Mouse (Mus musculus): Measurements from ENCODE around the gene Ccr10. TPM values are rescaled to one million over a fixed set of nuclear protein-coding genes. Genes with fewer than 3 reads are reported as not detected.

Ccr10 gene
- total and polyA plus RNA-seq, 3 experiments, result not detected

DNA sequence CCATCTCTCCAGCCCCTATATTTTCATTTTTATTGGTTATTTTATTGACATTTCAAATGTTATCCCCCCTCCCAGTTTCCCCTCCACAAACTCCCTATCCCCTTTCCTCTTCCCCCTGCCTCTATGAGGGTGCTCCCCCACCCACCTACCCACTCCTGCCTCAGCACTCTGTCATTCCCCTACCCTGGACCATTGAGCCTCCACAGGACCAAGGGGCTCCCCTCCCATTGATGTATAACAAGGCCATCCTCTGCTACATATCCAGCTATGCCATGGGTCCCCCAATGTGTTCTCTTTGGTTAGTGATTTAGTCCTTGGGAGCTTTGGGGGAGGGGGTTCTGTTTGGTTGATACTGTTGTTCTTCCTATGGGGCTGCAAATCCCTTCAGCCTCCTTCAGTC is 20.6 kb downstream of the Ccr10 start:
- TF ChIP-seq POLR2A (IDR thresholded peaks at IDR 0.05; ENCODE audit: control insufficient read depth in 1 of 2, insufficient read depth in 1 of 2, low read depth in 1 of 2, low read length in 2 of 2, poor library complexity in 1 of 2) (no peak), MEF2A (IDR thresholded peaks at IDR 0.05; ENCODE audit: extremely low read depth, insufficient replicate concordance, low read depth, low read length, poor library complexity, severe bottlenecking) (no peak), HCFC1 (IDR thresholded peaks at IDR 0.05; ENCODE audit: low read depth, low read length) (no peak), USF2 (IDR thresholded peaks at IDR 0.05; ENCODE audit: borderline replicate concordance in 1 of 2, insufficient read depth in 1 of 2, low read depth in 1 of 2, low read length in 2 of 2) (no peak), CHD1 (IDR thresholded peaks at IDR 0.05; ENCODE audit: low read depth, low read length) (no peak)
- Histone ChIP-seq H3K79me2 (ENCODE audit: control insufficient read depth, insufficient read depth, low read length, poor library complexity) (no peaks in the 10 kb centered on the region), H3K4me1 (ENCODE audit: control insufficient read depth in 1 of 2, insufficient read depth in 2 of 2, low read length in 2 of 2) (peaks cover 0 to under 1% of the 10 kb centered on the region in 2 experiments; a peak in 1 of 4 replicates), H3K27me3 (ENCODE audit: control insufficient read depth in 1 of 2, insufficient read depth in 2 of 2, low read length in 2 of 2) (peaks cover 1 to 3% of the 10 kb centered on the region in 2 experiments; a peak in 2 of 4 replicates), H3K27ac (ENCODE audit: control insufficient read depth, low read depth, low read length) (no peak overlapping the region), H3K9ac (ENCODE audit: control insufficient read depth, low read depth, low read length, poor library complexity, severe bottlenecking) (no peak overlapping the region), H3K9me3 (replicated peaks; ENCODE audit: insufficient read depth, low read length) (no peaks in the 10 kb centered on the region), H3K36me3 (ENCODE audit: control insufficient read depth in 1 of 2, insufficient read depth in 2 of 2, low read length in 2 of 2) (no peaks in the 10 kb centered on the region; a peak in 1 of 4 replicates), H3K4me3 (ENCODE audit: control insufficient read depth in 1 of 2, insufficient read depth in 1 of 2, low read depth in 2 of 2, low read length in 2 of 2) (no peak overlapping the region)
- no peak for DNase-seq (ENCODE audit: low read depth, low spot score)

DNA sequence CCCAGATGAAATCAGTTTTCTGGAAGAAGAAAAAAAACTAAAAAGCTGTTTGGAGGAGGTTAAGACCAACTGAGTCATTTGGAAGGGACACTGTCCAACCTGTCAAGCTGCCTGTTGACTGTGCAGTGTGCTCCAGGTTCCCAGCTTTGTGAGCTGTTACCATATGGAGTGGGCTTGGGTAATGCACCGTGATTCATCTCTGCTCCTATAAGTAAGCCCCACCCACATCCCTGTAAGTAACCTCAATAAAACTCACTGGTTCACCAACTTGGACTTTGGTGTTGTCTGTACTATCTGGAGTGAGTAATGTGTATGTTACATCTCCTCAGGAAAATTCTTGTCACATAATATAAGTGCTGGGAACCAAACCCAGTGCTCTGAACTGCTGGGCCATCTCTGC is 22.4 kb downstream of the Ccr10 start:
- peaks cover 0 to 2% of the 10 kb centered on the region in 2 experiments; a peak in 2 of 4 replicates for H3K27me3 ChIP-seq (ENCODE audit: control insufficient read depth in 1 of 2, insufficient read depth in 2 of 2, low read length in 2 of 2)
- no peaks in the 10 kb centered on the region for H3K9me3 ChIP-seq (replicated peaks; ENCODE audit: insufficient read depth, low read length)
- H3K79me2 ChIP-seq (ENCODE audit: control insufficient read depth, insufficient read depth, low read length, poor library complexity), result no peaks in the 10 kb centered on the region
- H3K27ac ChIP-seq (ENCODE audit: control insufficient read depth, low read depth, low read length), result no peak overlapping the region
- TF ChIP-seq USF1 (IDR thresholded peaks at IDR 0.05; ENCODE audit: low read depth, low read length) (no peak), MAFK (IDR thresholded peaks at IDR 0.05; ENCODE audit: borderline replicate concordance, low read depth, low read length) (no peak), GABPA (IDR thresholded peaks at IDR 0.05; ENCODE audit: low read depth, low read length) (no peak), TBP (IDR thresholded peaks at IDR 0.05; ENCODE audit: low read depth, low read length) (no peak), POLR2AphosphoS2 (IDR thresholded peaks at IDR 0.05; ENCODE audit: low read length) (no peak), USF2 (IDR thresholded peaks at IDR 0.05; ENCODE audit: borderline replicate concordance in 1 of 2, insufficient read depth in 1 of 2, low read depth in 1 of 2, low read length in 2 of 2) (no peak), SIN3A (IDR thresholded peaks at IDR 0.05; ENCODE audit: low read length) (no peak), RAD21 (IDR thresholded peaks at IDR 0.05; ENCODE audit: low read depth, low read length) (no peak), RCOR1 (IDR thresholded peaks at IDR 0.05; ENCODE audit: low read depth, low read length) (no peak), POLR2AphosphoS5 (IDR thresholded peaks at IDR 0.05; ENCODE audit: borderline replicate concordance, low read depth, low read length) (no peak), ELF1 (IDR thresholded peaks at IDR 0.05; ENCODE audit: low read depth, low read length) (no peak), ZMIZ1 (IDR thresholded peaks at IDR 0.05; ENCODE audit: low read depth, low read length) (no peak), NELFE (IDR thresholded peaks at IDR 0.05; ENCODE audit: low read depth, low read length) (no peak), GATA1 (IDR thresholded peaks at IDR 0.05; ENCODE audit: low read depth, low read length) (no peak), MYC (IDR thresholded peaks at IDR 0.05; ENCODE audit: low read depth, low read length) (no peak), SMC3 (IDR thresholded peaks at IDR 0.05; ENCODE audit: low read depth, low read length) (no peak), ZNF384 (IDR thresholded peaks at IDR 0.05; ENCODE audit: low read depth, low read length) (no peak), ZC3H11A (IDR thresholded peaks at IDR 0.05; ENCODE audit: low read depth, low read length) (no peak), CHD1 (IDR thresholded peaks at IDR 0.05; ENCODE audit: low read depth, low read length) (no peak), E2F4 (IDR thresholded peaks at IDR 0.05; ENCODE audit: borderline replicate concordance, low read depth, low read length) (no peak)
- no peak for DNase-seq (ENCODE audit: low read depth, low spot score)
- H3K36me3 ChIP-seq (ENCODE audit: control insufficient read depth in 1 of 2, insufficient read depth in 2 of 2, low read length in 2 of 2), result no peaks in the 10 kb centered on the region; a peak in 1 of 4 replicates
- H3K9ac ChIP-seq (ENCODE audit: control insufficient read depth, low read depth, low read length, poor library complexity, severe bottlenecking), result no peak overlapping the region
- H3K4me3 ChIP-seq (ENCODE audit: control insufficient read depth in 1 of 2, insufficient read depth in 1 of 2, low read depth in 2 of 2, low read length in 2 of 2), result no peak overlapping the region
- peaks cover 3 to 9% of the 10 kb centered on the region in 2 experiments; a peak in 2 of 4 replicates for H3K4me1 ChIP-seq (ENCODE audit: control insufficient read depth in 1 of 2, insufficient read depth in 2 of 2, low read length in 2 of 2)

Data from MEL (cell line).